Mouse (Mus musculus): ENCODE data around the gene Pgghg.

The Pgghg gene

DNA sequence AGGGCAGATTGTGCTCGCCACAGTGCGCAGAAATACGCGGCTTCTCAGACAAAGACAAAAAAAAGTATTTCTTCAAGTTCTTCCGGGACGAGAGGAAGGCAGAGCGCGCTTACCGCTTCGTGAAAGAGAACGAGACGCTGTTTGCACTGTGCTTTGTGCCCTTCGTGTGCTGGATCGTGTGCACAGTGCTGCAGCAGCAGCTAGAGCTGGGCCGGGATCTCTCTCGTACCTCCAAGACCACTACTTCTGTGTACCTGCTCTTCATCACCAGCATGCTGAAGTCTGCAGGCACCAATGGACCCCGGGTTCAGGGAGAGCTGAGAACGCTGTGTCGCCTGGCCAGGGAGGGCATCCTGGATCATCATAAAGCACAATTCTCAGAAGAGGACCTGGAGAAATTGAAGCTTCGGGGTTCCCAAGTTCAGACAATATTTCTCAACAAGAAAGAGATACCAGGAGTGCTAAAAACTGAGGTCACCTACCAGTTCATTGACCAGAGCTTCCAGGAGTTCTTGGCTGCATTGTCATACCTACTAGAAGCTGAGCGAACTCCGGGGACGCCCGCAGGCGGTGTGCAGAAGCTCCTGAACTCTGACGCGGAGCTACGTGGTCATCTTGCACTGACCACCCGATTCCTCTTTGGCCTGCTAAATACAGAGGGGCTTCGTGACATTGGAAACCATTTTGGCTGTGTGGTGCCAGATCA, 18.0 kb upstream of the Pgghg start:
- no peak for DNase-seq

DNA sequence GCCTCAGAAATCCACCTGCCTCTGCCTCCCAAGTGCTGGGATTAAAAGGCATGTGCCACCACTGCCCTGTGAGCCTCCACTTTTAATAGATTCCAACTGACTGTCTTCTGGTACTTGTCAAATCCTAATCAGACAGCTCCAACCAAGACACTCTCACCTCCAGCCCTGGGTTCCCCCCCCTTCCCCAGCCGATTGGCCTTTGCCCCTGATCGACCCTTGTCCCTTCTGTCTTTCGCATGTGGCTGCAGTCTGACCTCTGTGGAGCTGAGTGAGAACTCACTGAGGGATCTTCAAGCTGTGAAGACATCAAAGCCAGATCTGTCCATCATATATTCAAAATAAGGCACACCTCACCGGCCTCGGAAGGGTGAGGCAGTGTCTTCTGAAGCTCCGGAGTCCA, 14.0 kb upstream of the Pgghg start:
- DNase-seq, result no peak

DNA sequence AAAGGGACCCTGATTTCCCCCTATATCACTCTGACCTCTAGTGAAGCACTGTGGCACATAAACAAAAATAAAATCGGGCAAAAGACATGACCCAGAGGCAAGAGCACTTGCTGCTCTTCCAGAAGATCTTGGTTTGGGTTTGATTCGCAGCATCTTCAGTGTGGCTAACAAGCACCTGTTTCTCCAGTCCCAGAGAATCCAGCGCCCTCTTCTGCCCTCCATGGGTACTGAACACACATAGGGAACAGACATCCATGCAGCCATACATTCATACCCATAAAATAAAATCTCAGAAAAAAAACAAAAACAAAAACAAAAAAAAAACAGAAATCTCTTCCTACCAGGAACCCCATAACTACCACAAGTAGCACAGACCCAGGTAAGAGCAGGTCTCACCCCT, 2.8 kb upstream of the Pgghg start:
- no peak for DNase-seq

DNA sequence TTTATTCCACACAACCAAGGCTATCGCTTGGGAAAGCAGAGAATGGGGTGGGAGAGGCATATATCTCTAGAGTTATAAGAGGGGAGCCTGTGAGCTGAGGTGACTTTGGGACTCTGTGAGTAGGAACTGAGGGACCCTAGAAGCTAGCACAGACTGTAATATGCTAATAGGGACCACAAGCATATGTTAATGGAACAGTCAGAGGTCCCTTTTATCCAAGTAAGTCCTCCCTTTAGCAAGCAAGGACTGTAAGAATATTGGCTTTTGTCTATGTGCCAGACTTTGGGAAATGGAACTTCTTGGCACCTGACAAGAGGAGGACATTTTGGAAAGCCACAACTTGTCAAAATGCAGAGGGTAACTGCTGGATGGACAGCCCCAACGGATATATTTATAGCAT, 2.3 kb upstream of the Pgghg start:
- DNase-seq, result no peak

DNA sequence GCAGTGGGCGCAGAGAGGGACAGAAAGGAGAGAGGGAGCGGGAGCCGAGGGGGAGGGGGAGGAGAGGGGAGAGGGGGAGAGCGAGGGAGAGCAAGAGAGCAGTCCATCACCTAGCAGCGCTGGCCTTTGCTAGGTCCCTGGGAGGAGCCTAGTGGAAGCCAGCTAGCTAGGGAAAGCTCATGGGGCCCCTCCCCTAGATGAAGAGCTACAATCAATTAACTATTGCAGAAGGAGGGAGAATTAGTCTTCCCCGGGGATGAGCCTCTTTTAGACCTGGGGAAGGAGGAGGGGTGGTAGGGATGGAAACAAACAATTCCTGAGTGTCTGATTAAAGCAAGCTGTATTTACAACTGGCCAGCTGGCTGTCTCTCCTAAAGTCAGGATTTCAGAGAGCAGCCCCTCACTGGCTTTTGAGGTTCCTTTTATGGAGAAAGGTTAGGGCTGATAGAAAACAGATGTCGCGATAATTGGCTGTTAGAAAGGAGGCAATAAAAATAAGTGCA, 1.5 kb upstream of the Pgghg start:
- DNase-seq, result peak; percentile 66

DNA sequence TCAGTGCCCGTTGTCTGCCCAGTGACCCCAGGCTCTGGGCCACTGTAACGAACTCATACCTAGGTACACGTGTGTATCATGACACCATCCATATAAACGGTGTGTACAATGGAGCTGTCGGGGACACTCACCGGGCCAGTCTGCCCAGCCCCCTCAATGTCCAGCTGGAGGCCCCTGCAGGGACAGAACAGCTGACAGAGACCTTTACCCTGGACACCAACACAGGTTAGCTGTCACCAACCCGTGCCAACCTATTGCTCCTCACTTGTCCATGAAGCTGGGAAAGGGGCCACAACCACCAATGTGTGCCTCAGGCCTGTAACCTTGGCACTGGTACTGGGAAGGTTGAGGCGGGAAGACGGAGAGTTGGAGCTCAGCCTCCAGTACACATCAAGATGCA, 1.1 kb downstream of the Pgghg start:
- no peak for DNase-seq

DNA sequence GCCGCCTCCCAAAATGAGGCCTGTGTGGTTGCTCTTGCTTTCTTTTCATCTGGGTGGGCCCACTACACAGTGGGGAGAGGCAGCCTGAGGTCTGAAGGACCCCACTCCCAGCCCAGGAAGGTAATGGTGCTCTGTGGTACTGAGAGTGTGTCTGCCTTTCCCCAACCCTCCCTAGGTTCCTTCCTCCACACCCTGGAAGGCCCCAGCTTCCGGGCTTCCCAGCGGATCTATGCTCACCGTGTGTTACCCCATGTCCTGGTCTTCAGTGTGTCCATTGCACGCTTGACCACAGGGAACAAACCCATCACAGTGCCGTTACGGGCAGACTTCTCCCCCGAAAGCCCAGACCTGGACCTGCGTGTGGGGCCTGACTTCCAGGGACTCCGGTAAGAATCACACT, 1.6 kb downstream of the Pgghg start:
- DNase-seq, result no peak

DNA sequence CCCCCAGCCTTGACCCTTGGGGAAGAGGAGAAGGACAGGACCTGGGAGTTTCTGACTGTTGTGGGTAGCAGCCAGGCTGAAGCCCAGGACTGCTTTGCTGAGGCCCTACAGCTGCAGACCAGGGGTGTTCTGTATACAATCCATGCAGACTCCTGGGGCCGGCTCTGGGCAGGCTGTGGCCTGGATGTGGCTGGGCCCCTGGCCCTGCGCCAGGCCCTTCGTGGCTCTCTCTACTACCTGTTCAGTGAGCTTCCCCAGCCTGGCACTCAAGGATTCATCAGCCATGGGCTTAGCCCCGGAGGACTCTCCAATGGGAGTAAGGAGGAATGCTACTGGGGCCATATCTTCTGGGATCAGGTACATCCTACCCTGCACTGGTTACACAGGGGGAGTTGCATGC, 2.2 kb downstream of the Pgghg start:
- no peak for DNase-seq

DNA sequence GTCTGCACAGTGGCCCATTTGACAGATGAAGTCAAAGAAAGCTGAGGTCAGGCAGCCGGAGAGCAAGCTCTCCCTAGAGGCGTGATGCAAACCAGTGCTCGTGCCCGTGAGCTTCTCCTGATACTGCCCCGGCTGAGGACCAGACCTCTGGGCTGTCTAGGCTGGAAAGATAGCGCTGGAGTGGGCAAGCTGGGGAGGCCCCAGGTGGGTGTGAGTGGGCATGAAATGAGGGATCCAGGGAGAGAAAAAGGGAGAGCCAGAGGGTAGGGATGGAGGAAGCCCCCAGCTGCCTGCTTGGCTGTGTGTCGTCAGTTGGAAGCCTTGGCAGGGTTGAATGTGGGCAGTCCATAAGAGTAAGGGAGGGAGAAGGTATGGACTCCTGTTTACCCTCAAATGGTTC, 3.0 kb downstream of the Pgghg start:
- DNase-seq, result no peak

DNA sequence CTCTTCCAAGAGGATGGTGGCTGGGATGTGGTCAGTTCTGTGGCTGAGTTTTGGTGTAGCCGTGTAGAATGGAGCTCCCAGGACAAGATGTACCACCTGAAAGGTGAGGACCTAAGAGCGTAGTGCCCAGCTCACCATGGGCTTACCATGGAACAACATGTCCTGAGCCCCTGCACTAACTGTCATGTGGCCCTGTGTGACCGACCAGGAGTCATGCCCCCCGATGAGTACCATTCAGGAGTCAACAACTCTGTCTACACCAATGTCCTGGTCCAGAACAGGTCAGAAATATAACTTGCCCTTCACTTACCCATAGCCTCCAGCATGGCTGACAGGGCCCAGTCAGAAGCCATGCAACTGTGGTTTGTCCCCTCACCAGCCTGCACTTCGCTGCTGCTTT, 4.1 kb downstream of the Pgghg start:
- no peak for DNase-seq

DNA sequence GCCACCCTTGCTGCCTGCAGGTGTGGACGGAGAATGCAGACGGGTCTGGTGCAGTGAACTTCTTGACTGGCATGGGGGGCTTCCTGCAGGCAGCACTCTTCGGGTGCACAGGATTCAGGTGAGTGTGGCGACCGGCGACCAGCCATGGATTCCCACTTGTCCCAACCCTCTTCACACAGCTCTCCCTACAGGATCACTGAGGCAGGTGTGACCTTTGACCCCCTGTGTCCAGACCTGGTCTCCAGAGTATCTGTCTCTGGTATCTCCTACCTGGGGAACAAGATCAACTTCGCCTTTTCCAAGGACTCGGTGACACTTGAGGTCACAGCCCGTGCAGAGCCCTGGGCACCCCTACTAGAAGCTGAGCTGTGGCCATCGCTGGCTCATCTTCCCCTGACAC, 5.1 kb downstream of the Pgghg start:
- no peak for DNase-seq

DNA sequence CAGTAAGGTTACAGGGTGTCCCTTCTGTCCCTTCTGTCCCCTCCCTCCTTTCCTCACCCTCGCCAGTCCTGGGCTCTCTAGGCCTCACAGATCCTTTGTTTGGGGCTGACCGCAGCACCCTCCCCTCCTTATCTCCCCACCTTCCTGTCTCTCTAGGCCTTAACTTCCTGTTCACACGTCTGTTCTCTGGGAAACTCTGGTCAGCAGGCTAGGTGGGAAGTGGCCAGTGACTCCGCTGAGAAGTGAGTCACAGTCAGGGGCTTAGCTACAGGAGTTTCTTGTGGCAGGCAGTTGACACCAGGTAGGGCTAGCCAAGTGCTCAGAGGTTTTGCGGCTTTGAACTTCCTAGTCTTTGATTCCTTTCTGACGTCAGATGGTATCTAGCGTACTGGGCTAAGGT, 5.8 kb downstream of the Pgghg start:
- DNase-seq, result peak; percentile 60

DNA sequence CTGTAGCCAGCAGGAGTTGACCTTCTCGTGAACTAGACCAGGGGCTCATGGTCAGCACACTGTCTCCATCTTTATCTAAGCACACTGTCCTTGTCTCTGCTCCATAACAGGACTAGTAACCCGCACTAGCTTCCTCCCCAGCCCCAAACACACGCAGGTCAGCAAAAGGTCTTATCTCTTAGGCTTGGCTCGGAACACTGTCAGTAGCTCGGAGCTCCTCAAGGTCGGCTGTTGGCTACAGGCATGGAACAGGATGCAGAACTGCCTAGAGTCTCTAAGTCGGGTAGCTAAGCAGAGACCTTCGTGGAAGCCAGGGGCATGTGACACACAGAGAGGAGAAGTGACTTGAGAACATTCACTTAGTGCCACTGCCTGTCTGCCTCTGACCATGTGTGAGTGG, 7.0 kb downstream of the Pgghg start:
- no peak for DNase-seq

DNA sequence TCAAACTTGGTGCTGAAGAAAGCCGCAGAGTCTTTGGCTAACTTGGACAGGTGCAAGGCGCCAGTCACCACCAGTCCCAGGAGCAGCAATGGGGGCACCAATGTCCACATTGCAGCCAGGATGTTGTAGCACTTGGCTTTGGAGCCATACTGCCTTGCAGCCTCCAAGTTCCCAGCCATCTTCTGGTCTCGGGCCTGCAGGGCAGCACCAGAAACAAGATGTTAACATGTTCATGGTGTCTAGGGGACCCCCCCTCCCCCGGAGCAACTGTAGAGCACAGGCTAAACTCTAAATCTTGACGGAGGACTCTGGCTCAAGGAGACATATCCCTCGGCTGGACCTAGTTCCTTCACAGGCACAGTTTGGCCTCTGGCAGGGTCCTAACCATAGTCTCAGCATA, 8.1 kb downstream of the Pgghg start:
- DNase-seq, result no peak

DNA sequence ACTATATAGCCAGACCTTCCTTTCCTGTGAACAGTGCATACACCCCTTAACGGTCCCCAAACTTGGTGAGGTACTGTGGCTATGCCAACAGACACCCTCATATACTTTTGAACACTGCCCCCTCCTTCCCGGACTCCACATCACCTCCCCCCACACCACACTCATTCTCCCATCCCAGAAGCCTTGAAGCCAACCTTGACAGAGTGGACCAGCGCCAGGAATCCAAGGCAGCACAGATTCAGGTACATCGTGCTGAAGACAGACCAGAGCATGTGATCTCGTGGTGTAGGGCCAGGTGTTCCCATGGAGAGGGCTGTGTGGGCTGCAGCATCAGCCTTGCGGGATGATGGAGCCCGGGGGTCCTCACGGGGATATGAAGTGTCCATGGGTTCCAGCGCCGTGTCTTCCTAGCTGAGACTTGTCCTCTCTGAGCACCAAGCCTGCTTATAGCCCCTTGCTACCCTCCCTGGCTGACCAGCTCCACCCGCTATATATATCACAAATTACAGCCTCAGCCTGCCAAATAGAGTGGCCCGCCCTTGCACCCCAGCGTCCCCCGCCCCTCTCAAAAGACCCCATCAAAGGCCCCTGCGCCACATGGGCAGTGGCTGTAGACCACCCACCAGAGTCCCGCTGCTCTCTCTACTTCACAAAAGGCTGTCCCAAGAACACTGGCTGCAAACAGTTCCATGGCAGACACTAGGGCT, 8.8 kb downstream of the Pgghg start, which contains the start of gene Ifitm5:
Gene Ifitm5 (minus strand): TSS at position 468 of the 707 bp plus-strand sequence.
- DNase-seq, result no peak

DNA sequence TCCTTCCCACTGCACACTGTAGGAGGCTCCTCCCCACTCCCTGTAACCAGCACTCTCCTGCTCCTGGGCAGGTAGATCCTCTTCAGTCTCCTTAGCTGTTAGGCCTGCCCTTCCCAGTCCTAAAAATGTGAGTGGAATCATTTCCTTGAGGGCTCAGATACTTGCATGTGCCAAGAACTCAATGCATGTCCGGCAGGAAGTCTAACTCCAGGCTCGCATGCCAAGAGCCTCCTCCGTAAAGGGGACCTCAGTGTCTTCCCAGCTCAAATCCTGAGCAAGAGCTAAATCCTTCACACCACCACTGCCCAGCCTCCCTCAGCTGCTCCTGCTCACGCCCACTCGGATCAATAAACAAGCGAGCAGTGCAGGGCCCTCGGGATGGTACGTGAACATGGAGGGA, 9.9 kb downstream of the Pgghg start:
- peak; percentile 74 for DNase-seq

DNA sequence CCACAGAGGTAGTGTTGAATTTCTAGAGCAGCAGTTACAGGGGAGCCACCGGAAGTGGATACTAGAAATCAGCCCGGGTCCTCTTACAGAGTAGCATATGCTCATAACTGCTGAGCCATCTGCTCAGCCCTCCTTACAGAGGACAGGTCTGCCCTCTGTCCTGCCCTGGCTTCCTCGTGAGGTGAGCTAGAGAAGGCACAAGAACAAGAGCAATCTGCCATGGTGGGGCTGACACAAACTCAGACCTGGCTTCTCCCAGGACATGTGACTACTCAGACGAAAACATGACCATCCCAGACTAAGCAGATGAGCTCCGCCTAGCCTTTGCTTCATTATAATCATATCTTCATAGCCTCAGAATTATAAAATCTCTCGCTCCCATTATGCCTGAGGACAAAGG, 10.6 kb downstream of the Pgghg start:
- no peak for DNase-seq

DNA sequence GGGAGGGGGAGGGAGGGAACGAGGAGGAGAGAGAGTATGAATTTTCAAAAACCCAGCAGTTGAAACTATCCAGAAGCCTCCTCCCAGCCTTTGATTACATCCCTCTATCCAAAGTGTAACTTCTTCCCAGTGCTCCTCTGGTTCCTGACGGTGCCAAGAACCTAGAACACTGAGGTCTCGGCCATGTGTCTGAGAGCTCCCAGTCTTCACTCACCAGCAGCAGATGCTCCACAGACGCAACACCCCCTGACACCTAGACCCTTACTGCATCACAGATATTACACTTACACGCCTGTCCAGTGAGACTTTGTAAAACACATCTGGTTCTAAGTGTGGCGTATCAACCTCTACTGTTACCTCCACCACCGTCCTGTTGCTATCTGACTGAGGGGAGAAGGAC, 11.2 kb downstream of the Pgghg start:
- DNase-seq, result no peak

DNA sequence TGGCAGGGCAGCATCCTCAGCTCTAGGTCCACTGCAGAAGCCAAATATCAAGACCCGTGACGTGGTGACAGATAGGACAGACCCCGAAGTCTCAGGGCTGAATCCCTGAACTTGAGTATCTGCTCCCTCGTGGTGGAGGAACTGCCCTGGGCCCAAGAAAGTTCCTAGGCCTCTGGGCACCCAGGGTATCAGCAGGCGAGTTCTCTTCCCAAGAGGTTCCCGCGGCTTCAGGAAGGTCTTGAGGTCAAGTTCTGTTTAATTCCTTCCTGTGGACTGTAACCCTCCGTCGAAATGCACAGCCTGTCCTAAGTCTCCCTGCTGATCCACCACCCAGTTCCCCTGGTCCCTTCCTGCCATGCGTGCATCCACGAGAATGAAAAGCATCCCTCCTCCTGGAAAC, 11.9 kb downstream of the Pgghg start:
- no peak for DNase-seq

DNA sequence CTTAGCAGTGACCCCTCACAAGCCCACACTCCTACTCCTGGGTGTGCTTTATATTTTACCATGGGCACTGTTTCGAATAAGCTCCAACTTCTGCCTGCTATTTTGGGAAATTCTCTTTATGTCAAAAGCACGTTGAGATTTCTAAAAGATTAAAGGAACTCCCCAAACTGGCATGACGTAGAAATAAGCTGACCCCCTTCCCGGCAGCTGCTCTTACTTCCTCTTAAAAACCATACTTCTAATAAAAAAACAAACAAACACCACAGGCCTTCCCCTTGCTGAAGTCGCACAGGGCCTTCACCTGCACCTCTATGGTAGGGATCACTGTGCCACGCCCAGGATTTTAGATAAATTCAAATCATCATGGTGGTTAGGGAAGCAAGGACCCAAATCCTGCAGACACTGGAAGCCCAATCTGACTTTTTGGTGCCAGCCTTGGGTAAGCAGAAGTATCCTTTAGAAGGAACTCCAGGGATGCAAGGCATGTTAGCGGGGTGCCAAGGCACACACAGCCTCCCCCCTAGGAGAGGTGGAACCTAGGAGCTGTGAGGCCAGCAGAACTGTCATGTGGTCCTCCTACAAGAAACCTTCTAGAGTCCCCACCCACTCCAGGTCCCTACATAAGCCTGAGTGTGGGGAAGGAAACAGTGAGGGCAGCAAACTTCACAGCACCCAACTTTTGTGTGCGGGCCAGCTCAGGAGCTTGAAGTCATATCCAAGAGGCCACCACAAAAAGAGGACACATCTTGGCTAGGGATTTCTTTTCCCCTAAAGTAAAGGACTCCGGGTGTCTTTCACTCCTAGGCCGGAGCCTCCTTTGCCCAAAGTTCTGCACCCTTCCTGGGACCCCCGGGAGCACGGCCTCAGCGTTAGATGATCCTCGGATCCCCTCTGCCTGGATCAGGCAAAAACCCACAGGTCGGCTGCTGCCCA, 12.9 kb downstream of the Pgghg start:
- DNase-seq, result peak; percentile 59

DNA sequence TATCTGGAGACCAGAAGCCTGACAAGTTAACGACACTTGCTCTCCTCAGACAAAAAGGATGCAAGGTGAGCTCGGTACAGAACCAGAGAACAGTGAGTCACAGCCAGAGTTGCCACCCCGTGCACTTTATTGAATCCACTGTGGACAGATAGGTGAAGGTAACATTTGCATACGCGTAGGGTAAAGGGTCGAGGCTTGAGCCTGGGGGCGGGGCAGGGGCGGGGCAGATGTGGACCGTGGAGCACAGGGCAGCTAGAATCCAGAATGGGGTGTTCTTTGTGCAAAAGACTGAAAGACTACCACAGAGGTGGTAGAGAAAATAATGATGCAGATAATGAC, 13.5 kb downstream of the Pgghg start:
- DNase-seq, result no peak

DNA sequence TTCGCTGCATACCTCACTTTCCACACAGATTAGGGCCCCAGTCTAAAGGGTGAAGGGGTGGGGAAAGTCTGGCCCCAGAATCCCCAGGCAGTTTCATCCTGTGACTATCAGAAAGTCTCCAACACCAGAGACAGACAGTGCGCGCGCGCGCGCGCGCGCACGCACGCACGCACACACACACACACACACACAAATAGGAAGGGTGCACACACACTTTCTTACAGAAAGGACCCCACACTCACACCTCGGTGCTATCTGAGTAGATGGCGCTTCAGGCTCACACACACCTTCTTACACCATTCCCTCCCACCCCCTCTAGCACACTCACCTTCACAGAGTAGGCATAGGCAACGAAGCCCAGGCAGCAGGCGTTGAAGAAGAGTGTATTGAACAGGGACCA, 14.2 kb downstream of the Pgghg start:
- no peak for DNase-seq

DNA sequence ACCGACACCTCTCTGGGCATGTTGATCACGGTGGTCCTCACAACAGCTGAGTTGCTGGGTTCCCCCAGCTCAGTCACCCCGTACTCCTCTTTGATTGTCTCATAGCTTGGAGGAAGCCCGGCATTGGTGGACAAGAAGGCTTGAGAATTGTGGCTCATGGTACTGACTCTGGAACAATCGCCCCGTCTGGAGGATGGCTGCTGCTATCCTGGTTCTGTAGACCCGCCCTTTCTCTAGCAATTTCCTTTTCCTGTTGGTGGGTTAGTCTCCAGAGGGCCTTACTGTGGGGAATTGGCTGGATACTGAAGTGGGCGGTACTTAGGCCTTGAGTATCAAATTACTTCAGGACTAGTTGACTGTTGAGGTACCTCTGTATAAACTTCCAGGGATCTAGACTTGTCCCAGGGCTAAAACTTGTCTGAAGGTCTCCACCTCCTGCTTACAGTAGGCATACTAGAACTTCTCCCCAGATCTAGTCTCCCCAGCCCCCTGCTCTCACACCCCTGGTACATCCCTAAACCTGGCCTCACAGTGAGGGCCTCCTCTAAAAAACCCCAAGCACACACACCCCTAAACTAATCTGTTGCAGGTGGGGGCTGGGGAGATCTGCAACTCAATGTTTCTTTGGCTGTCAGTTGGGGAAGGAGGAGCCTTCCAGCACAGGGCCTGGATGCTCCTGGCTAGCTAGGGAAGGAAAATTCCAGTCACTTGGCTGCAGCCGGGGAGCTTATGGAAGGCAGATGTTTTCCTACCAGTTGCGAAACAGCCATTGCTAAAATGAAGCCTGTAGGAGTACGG, 14.8 kb downstream of the Pgghg start, which contains the start of the genes Gm45717 and Ifitm2:
Gene Gm45717 (minus strand): TSS at position 180 of the 798 bp plus-strand sequence.
Gene Ifitm2 (minus strand): TSS at position 230 of the 798 bp plus-strand sequence.
- peak; percentile 96 for DNase-seq

All from lung, postnatal 36 days (tissue).